Mouse (Mus musculus) C2C12 (cell line): ENCODE measurements around the gene Hnrnpa1.

Experiments used
- CEBPB ChIP-seq: IDR thresholded peaks from one replicate; pipeline ENCODE4 v1.6.1; 2011; ENCODE audit warnings: low read depth, mild to moderate bottlenecking, control low read depth, moderate library complexity
- CTCF ChIP-seq: IDR thresholded peaks from one replicate; pipeline ENCODE4 v1.5.1; 2011; ENCODE audit not compliant: control insufficient read depth, insufficient read depth, insufficient read length
- FOSL1 ChIP-seq: IDR thresholded peaks from one replicate; pipeline ENCODE4 v1.8.0; 2011; ENCODE audit warnings: mild to moderate bottlenecking, low read length; ENCODE audit not compliant: poor library complexity, insufficient read depth, severe bottlenecking
- MYOG ChIP-seq: IDR thresholded peaks from one replicate; pipeline ENCODE4 v1.6.1; 2011; ENCODE audit not compliant: control insufficient read depth, insufficient read length; ENCODE audit errors: extremely low read depth
- USF1 ChIP-seq: IDR thresholded peaks from one replicate; pipeline ENCODE4 v1.6.1; 2011; ENCODE audit warnings: low read depth, mild to moderate bottlenecking, control low read depth, moderate library complexity

DNA sequence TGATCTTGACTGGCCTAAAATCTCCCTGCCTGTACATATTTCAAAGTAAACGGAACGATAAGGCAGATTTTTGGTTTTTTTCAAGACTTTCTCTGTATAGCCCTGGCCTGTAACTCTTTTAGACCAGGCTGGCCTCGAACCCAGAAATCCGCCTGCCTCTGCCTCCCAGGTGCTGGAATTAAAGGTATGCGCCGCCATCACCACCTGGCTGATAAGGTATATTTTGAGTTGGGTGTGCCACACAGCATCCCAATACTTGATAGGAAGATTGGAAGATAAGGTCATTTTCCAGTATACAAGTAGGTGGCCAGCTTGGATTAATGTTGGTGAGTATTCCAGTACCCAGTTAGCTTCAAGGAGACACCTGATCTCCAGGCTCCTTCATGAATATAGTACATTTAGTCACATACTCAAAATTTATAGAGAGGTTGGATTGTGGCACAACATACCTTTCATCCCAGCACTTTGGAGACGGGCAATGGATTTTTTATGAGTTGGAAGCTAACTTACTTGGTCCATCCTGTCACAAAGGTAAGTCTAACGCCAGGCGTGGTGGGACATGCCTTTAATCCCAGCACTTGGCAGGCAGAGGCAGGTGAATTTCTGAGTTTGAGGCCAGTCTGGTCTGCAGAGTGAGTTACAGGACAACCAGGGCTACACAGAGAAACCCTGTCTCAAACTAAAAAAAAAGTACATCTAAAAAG, 7.0 kb downstream of the Hnrnpa1 start:
- TF ChIP-seq CTCF = no peak
- no peak for TF ChIP-seq MYOG
- no peak for TF ChIP-seq FOSL1
- no peak for TF ChIP-seq CEBPB
- TF ChIP-seq USF1 = no peak
